Mouse (Mus musculus): ENCODE measurements around the gene Ddx5.

GRCm38 (mm10) chr11:106778132-106778531 is 10.9 kb downstream of the Ddx5 start:
- no peak for TF ChIP-seq TCF12 (IDR thresholded peaks at IDR 0.05; ENCODE audit: insufficient read depth, poor library complexity, severe bottlenecking)
- TF ChIP-seq E2F4 (IDR thresholded peaks at IDR 0.05; ENCODE audit: insufficient read depth) = no peak
- TF ChIP-seq POLR2AphosphoS2 (IDR thresholded peaks at IDR 0.05; ENCODE audit: insufficient read length, low read depth) = no peak
